Mouse (Mus musculus) CD4-positive helper T cell, adult 2 months (primary cell): ENCODE data around the gene Pla2g12a.

ENCODE experiments used
- DNase-seq: peaks from one replicate; pipeline ENCODE4 v3.0.0-alpha.2; 2012; ENCODE audit warnings: low read depth, missing footprints, low spot score

Gene Pla2g12a

GRCm38 (mm10) chr3:129878405-129879021, at the start of gene Pla2g12a:
Pla2g12a (plus strand) TSS chr3:129878606.
- DNase-seq = peak; percentile 89

DNA sequence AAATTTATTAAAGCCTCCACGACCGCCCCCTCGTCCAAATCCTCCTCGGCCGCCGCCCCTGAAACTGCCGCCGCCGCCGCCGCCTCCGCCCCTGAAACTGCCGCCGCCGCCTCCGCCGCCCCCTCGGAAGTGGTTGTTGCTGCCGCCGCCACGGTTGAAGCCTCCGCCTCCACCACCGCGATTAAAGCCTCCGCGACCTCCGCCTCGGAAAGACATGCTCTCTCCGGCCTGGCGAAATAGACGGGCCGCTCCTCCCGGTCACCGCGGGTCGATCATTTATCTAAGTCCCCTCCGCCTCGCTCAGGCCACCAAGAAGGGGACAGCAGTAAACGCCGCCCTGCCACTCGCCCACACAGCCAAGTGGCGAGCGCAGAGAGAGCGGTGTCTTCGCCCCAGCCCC, 47.8 kb upstream of the Pla2g12a start:
- no peak for DNase-seq

DNA sequence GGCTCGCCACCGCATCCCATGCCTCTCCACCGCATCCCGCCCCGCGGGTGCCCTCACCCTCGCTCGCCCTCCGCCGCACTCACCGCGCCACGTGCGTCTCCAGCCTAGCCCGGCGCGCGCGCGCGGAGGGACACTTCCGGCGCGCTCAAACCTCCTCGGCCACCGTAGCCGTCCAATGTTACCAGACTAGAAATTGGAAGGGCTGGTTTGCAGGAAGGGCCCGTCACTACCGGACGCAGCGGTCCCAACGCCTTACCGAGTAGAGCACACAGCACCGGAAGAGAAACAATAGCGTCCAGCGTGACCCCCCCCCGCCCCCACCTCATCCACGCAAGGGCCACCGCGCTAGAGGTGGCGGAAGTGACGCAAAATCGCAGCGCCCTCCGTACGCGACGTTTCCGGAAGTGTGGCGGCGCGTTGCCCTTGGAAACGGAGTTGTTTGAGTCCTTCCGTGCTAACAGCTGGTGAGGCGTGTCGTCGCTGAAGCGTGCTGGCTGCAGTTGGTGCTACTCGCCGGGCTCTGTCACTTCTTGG, 47.3 kb upstream of the Pla2g12a start, which contains the start of gene Gar1:
Gar1 (minus strand) TSS at position 362 of the 534 bp plus-strand sequence.
- peak; percentile 98 for DNase-seq

GRCm38 (mm10) chr3:129835388-129835934, 42.9 kb upstream of the Pla2g12a start, which contains the start of gene Cfi:
Cfi (plus strand) TSS chr3:129835884.
- no peak for DNase-seq

GRCm38 (mm10) chr3:129836051-129836697, 42.2 kb upstream of the Pla2g12a start:
- DNase-seq = no peak

- no peak for DNase-seq
Measured at GRCm38 (mm10) chr3:129836965-129837364, 41.4 kb upstream of the Pla2g12a start.

GRCm38 (mm10) chr3:129838017-129838416, 40.4 kb upstream of the Pla2g12a start:
- DNase-seq = no peak

DNA sequence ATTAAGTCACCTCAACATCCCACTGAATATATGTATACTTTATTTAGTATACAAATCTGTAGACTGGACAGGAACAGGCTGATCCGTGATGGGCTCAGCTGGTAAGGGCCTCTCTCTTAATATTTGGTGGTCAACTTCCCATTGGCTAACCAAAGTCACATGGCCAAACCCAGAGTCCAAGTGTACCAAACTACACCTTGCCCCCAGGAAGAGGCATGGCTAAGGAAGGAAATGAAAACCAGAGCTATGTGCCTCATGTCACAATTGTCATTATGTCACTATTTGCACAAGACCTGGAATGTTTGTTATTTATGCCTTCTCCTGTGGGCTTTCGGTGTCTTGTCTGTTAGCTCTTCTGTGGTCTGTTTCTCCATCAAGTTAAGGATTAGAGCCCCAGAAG, 32.5 kb upstream of the Pla2g12a start:
- no peak for DNase-seq

DNA sequence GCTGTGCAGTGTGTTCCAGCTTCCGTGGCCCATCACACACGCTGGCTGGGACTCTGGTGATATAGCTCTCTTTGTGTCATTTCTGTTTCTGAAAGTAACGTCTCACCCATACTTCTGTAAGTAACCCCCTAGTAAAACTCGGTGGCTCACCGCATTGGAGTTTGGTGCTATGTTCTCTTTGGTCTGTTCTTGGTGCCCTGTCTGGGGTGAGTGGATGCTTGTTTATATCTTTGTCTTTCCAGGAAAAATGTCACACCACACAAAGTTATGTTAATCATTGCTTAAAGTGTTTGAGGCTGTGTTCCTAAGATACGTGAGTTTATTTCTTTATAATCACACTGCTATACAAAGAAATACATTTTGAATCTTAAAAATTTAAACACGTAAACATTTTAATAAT, 31.6 kb upstream of the Pla2g12a start:
- DNase-seq = no peak

GRCm38 (mm10) chr3:129862592-129862991, 15.8 kb upstream of the Pla2g12a start:
- DNase-seq = no peak

DNA sequence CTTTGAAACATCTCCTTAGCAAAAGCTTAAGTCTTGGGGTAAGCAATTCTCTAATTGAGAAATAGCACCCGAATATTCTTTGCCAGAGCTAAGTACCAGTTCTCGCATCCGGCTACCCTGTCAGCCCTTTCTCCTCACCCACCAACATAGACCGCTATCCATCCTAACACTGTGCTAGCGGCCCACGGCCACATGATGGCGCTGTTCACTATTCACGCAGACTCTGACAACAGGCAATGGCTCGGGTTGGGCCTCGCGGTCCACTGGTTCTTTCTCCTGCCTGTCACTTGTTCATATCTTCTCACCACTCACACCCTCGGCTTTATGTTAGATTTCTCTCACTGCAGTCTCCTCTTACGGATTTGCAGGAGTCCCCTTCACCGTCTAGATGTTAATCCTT, 14.7 kb upstream of the Pla2g12a start:
- peak; percentile 31 for DNase-seq

DNA sequence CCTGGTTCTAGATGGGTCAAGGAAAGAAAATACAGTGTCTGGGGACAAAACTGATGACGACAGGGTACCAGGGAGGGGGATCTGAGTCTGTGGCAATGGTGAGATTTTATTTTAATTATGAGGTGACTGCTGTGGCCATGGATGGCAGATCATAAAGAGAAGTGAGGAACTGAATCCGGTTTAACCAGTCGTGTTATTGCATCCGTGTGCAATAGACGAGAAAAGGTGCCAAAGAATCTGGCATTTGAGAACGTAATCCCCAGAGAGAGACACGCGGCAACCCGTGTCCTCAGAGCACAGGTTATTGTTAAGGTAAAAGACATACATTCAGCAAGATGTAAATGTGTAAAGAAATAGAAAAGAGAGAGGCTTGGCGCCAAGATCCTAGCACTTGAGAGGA, 1.1 kb upstream of the Pla2g12a start:
- DNase-seq = no peak

DNA sequence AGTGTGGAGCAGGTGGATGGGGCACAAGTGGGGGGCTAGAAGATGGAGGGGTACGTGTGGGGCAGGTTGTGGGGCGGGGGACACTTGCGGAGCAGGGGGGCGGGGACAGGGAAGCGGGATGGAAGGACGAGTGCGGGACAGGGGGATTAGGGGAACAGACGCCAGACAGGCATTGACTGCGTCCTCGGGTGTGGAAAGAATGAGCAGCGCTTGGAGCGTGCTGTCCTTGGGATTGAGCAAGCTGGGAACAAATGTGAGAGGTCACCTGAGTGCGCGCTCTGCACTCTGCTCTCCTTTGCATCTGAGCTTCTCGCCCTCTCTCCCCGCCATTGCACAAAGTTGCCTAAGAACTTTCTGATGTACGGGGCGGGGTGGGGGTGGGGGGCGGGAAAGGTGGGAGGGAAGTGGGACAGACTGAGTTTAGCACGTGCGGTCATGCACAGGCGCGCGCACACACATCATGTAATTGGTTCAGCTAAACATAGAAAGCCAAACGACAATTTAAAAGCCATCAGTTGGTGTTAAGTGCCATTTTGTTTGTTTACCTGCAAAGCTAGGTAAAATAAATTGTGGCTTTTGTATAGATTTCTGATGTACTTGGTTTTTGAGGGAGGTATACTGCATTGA, 838 bp downstream of the Pla2g12a start:
- DNase-seq = no peak

- no peak for DNase-seq
Measured at GRCm38 (mm10) chr3:129879913-129880312, 1.5 kb downstream of the Pla2g12a start.

DNA sequence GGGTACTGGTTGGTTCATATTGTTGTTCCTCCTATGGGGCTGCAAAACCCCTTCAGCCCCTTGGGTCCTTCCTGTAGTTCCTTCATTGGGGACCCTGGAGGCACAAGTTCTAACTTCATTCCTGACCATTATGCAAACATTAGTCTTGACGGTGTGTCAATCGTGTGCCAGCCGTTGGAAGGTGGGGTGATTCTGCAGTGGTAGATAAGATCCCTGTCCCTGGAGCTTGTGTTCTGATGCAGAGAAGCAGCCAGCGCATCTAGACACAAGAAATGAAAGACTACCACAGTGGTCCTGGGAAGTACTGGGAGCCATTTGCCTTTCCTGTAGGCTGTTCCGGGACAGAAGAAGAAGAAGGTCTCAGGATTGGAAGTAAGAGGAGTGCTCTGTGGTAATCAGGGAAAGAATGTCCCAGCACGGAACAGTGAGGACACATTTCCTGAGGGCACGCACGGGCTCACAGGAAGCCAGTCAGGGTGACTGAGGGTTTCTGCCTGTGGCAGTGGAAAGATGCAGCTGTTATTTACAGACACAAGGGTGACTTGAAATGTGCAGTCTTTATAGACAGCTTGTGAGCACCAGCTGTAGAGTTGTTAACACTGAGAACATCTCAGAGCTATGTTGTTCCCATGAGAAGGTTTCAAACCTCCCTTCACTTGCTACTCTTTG, 2.7 kb downstream of the Pla2g12a start:
- DNase-seq = no peak

DNA sequence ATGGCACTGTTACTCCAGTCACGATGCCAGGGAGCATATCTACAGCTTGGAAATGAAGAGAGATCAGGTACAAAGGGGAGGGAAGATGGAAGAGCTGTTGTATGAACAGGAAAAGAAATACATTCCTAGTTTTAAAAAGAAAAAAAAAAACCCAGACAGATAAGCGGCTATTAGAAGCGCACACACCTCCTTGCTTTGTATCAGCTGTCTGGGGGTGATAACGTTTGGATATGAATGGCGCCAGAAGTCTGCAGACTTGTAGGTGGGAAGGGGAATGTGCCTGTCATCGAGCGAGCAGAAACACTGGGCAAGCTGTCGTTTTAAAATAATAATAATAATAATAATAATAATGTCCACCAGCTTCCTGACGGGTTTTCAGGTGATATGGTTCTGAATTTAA, 7.2 kb downstream of the Pla2g12a start:
- DNase-seq = no peak

- no peak for DNase-seq
Measured at GRCm38 (mm10) chr3:129886430-129886829, 8.0 kb downstream of the Pla2g12a start.

- no peak for DNase-seq
Measured at GRCm38 (mm10) chr3:129887779-129888517, 9.5 kb downstream of the Pla2g12a start.

DNA sequence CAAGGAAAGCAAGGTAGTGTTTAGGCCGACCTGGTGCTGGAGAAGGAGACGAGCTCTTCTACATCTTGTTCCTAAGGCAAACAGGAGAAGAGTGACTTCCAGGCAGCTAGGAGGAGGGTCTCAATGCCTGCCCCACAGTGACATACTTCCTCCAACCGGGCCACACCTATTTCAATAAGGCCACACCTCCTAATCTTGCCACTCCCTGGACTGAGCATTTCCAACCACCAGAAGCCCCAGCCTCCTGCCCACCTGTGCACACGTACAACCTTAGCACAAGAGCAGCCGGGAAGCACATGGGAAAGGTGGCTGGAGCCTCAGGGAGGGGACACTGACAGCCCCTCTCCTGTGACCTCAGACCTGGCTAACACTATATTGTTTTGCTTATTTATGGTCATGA, 13.6 kb downstream of the Pla2g12a start:
- no peak for DNase-seq

DNA sequence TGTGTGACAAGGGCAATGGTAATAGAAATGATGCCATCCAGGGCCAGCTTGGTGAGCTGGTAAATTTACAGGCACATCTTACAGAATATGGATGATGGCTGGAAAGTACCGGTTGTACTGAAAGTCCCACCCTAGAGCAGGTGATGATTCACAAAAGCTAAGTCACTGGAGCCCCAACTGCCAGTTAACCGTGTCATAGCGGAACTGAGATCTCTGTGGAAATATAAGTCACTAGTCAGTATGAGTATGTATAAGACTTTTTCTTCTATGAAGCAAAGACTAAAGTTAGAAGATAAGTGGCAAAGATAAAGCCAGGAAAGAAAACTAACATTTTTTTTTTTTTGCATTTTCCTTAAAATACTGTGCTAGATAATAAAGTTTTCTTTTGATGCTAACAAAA, 14.7 kb downstream of the Pla2g12a start:
- DNase-seq = no peak

DNA sequence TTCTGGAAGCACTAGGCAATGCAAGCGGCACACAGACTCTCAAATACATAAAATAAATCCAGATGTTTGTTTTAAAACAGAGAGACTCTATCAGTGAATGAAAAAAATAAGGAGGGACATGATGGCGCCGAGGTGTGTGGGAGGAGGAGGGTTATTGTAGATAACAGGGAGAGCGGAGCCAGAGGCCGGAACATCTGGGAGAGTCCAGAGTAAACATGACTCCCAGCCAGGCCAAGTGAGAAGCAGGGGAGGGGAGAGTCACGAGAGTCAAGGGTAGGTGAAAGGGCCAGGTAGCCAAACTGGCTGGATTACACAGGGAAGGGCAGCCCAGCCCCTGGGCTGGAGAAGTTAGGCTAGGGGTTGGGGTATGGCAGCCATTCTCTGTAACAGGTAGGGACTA, 18.2 kb downstream of the Pla2g12a start:
- DNase-seq = no peak
